In genomic region chr16:37790008-37790780, GRCm38 (mm10) we compare ENCODE assay signal across 11 mouse cellular contexts. TPM values are rescaled to one million over a fixed set of nuclear protein-coding genes. Genes with fewer than 3 reads are reported as not detected.
A peak's percentile ranks its signal among the peaks of the same experiment; 100 is the strongest.
DNase-seq lines count a peak whose midpoint lies in the region; ATAC-seq and TF ChIP-seq lines count a peak whose summit lies in the region.
"Had no signal": no experiment of that assay in that cellular context is flagged by ENCODE, and none has a peak within 500 bp of the region (broad histone marks: within the 10 kb centered on the region; RNA-seq: fewer than 3 reads in every experiment).

No protein-coding gene starts in this region.

- H3K4me3 ChIP-seq in kidney, adult 2 months (ENCODE audit: insufficient read depth, low read depth, low read length) = no peak overlapping the region
- H3K4me3 ChIP-seq in heart, embryonic 12.5 days = no peak overlapping the region
- H3K4me3 ChIP-seq: erythroblast, embryonic 14.5 days; midbrain, embryonic 13.5 days had no signal

- no peaks in the 10 kb centered on the region for H3K9me3 ChIP-seq in heart, embryonic 12.5 days (replicated peaks)
- H3K9me3 ChIP-seq: midbrain, embryonic 13.5 days had no signal

- H3K9ac ChIP-seq in heart, embryonic 12.5 days = no peak overlapping the region
- H3K9ac ChIP-seq: midbrain, embryonic 13.5 days had no signal

- no peak for DNase-seq in kidney, adult 2 months
- DNase-seq in kidney, adult 11 months = no peak
- peak; percentile 57 for DNase-seq in 3134 (ENCODE audit: extremely low read depth, insufficient read length, low spot score)
- DNase-seq in Patski (ENCODE audit: low read depth, low spot score) = no peak
- DNase-seq in spleen, postnatal 36 days (ENCODE audit: low spot score in 2 of 2) = no peak
- no peak for DNase-seq in retina, embryonic 14.5 days (ENCODE audit: low spot score)
- no peak for DNase-seq in right cerebral cortex, postnatal 36 days (ENCODE audit: low spot score in 2 of 2)
- DNase-seq: thymus, adult 2 months had no signal

- CTCF ChIA-PET in Patski (lab: Charles Lee) = interaction anchor here (0.9 to 1.6 kb wide), 4 partner anchors 13 to 99 kb away, joined by 3 read pairs; partner anchors contain the start of gene Fstl1

- in situ Hi-C loops in Patski (cut with MboI; ENCODE audit: low pct_unique_long_range_greater_than_20kb) = no loop called here

- peak; percentile 68 for ATAC-seq in Patski
- ATAC-seq in heart, embryonic 12.5 days (ENCODE audit: insufficient number of reproducible peaks, low FRiP score) = no peak
- ATAC-seq: midbrain, embryonic 13.5 days had no signal

- 58% methylated on average over 12 of the region's 12 CpGs for WGBS in kidney, adult 2 months
- 31% methylated on average over 12 of the region's 12 CpGs for WGBS in heart, embryonic 12.5 days

- no peak for TF ChIP-seq POLR2A in kidney, adult 2 months (IDR thresholded peaks at IDR 0.05; ENCODE audit: low read depth, low read length)

- peak overlapping the region; percentile 44; the same call in 1 of the 2 replicates for H3K27ac ChIP-seq in kidney, adult 2 months (ENCODE audit: insufficient read depth, low read depth, low read length)
- peak overlapping the region; percentile 95 for H3K27ac ChIP-seq in heart, embryonic 12.5 days (ENCODE audit: poor library complexity, severe bottlenecking)
- H3K27ac ChIP-seq: midbrain, embryonic 13.5 days had no signal

- H3K36me3 ChIP-seq in kidney, adult 2 months (ENCODE audit: control insufficient read depth, insufficient read depth, low read length) = no peaks in the 10 kb centered on the region
- peaks cover 53% of the 10 kb centered on the region for H3K36me3 ChIP-seq in heart, embryonic 12.5 days
- H3K36me3 ChIP-seq: midbrain, embryonic 13.5 days had no signal

- POLR2A ChIA-PET in Patski (lab: Charles Lee) = interaction anchor here (0.6 to 0.9 kb wide), 2 partner anchors 12 to 14 kb away, joined by 3 read pairs; no protein-coding TSS in a partner anchor

- no peaks in the 10 kb centered on the region for H3K27me3 ChIP-seq in kidney, adult 2 months (replicated peaks; ENCODE audit: control insufficient read depth, insufficient read depth, low read length)
- H3K27me3 ChIP-seq in Patski = no peaks in the 10 kb centered on the region
- H3K27me3 ChIP-seq in heart, embryonic 12.5 days (replicated peaks) = no peaks in the 10 kb centered on the region

- TF ChIP-seq CTCF in kidney, adult 2 months (conservative IDR thresholded peaks at IDR 0.05; ENCODE audit: insufficient read depth, insufficient read length, low read depth, low read length) = no peak
- no peak for TF ChIP-seq CTCF in Patski (IDR thresholded peaks at IDR 0.05)

- H3K4me2 ChIP-seq in heart, embryonic 12.5 days = peak overlapping the region; percentile 41
- H3K4me2 ChIP-seq: midbrain, embryonic 13.5 days had no signal

- peaks cover 11% of the 10 kb centered on the region for H3K4me1 ChIP-seq in kidney, adult 2 months (ENCODE audit: control insufficient read depth, insufficient read depth, low read length)
- peaks cover 91% of the 10 kb centered on the region for H3K4me1 ChIP-seq in heart, embryonic 12.5 days (replicated peaks)

RNA-seq across cellular contexts. Expression of gene Fstl1, which starts 13.5 kb away (rescaled TPM):
- 21.3 and 25.8 TPM in 2 replicates for polyA plus RNA-seq in kidney, adult 2 months (2012; rRNA removed)
- polyA plus RNA-seq in Patski (2021) = 283 TPM
- 558 and 559 TPM in 2 replicates for polyA plus RNA-seq in heart, embryonic 12.5 days (2016; fragmentation: Nextera tagmentation; extraction: Ambion mirVana)

Comparison
In these comparisons a context has a peak if more than half of its experiments do, and no peak if none do; other contexts are left out.
1. RNA of gene Fstl1, which starts 13.5 kb away (polyA plus RNA-seq): 558 to 559 TPM in heart, embryonic 12.5 days and 283 TPM in Patski (single experiment); 21.3 to 25.8 TPM in kidney, adult 2 months; every median in the first group is over 10 times any median in the second.